Comparison of ENCODE assay signal across 10 mouse cellular contexts in genomic region chr11:104237226-104237625, GRCm38 (mm10). TPM values are rescaled to one million over a fixed set of nuclear protein-coding genes. Genes with fewer than 3 reads are reported as not detected.
DNase-seq lines count a peak whose midpoint lies in the region.
"Had no signal": no experiment of that assay in that cellular context is flagged by ENCODE, and none has a peak within 500 bp of the region (broad histone marks: within the 10 kb centered on the region; RNA-seq: fewer than 3 reads in every experiment).

No protein-coding gene starts in this region.

- intact Hi-C loops in heart, postnatal 36 days (cut with DNase I): no loop called here

- no peaks in the 10 kb centered on the region for H3K36me3 ChIP-seq in embryonic facial prominence, embryonic 10.5 days (replicated peaks)

- no peak overlapping the region for H3K4me3 ChIP-seq in embryonic facial prominence, embryonic 10.5 days

- H3K27ac ChIP-seq in embryonic facial prominence, embryonic 10.5 days (replicated peaks): no peak overlapping the region

- DNase-seq in ovary, postnatal 14 days (ENCODE audit: low spot score): peak; percentile 10
- no peak for DNase-seq in ovary, postnatal 10 days (ENCODE audit: low spot score)
- DNase-seq in cerebellum, adult 9-11 months: peak; percentile 93
- peak; percentile 52 to 64 for DNase-seq in heart, postnatal 36 days
- DNase-seq in lung, postnatal 14 days: peak; percentile 42
- DNase-seq in embryonic facial prominence, embryonic 10.5 days (ENCODE audit: low spot score): no peak
- no peak for DNase-seq in urinary bladder, adult 18-20 months (ENCODE audit: low spot score in 2 of 2)
- DNase-seq: lung, embryonic 14.5 days had no signal

- H3K4me1 ChIP-seq in embryonic facial prominence, embryonic 10.5 days: peaks cover 46% of the 10 kb centered on the region

- WGBS in embryonic facial prominence, embryonic 10.5 days: 70% methylated on average over 7 of the region's 7 CpGs

- H3K9me3 ChIP-seq in embryonic facial prominence, embryonic 10.5 days: no peaks in the 10 kb centered on the region

- peaks cover 56% of the 10 kb centered on the region for H3K27me3 ChIP-seq in embryonic facial prominence, embryonic 10.5 days (replicated peaks; ENCODE audit: low read depth, poor library complexity, severe bottlenecking)

RNA-seq across cellular contexts. Expression of gene Mapt, which starts 6.0 kb away (rescaled TPM):
- total RNA-seq in heart, postnatal 36 days (2021): 10 to 100 TPM; 79.5 to 92.6 TPM
- polyA plus RNA-seq in embryonic facial prominence, embryonic 10.5 days (2016; fragmentation: Nextera tagmentation; extraction: Ambion mirVana): 10.7 and 14.7 TPM in 2 replicates

RNA-seq across cellular contexts. Expression of gene Sppl2c, which starts 51.1 kb away (rescaled TPM):
- total RNA-seq in heart, postnatal 36 days (2021): not detected
- polyA plus RNA-seq in embryonic facial prominence, embryonic 10.5 days (2016; fragmentation: Nextera tagmentation; extraction: Ambion mirVana): not detected in 2 replicates
- total RNA-seq: adrenal gland, postnatal 4 days; gastrocnemius, postnatal 4 days had no signal
- polyA plus RNA-seq: lung, embryonic 14.5 days had no signal

Comparison
In these comparisons a context has a peak if more than half of its experiments do, and no peak if none do; other contexts are left out.
1. DNase-seq: peak in ovary, postnatal 14 days (single experiment), cerebellum, adult 9-11 months (single experiment), heart, postnatal 36 days (2 of 2) and lung, postnatal 14 days (single experiment); none in ovary, postnatal 10 days (single experiment), embryonic facial prominence, embryonic 10.5 days (single experiment) and urinary bladder, adult 18-20 months (0 of 2).